Mouse (Mus musculus) heart, embryonic 14.5 days (tissue): ENCODE measurements around the gene BC034090. TPM values are rescaled to one million over a fixed set of nuclear protein-coding genes. Genes with fewer than 3 reads are reported as not detected.

Experiments used
- ATAC-seq: fragments of 200-750 bp; cut with Nextera tagmentation; 2 replicates; pipeline ENCODE4 v1.8.0; 2017; ENCODE audit warnings: low read depth, moderate TSS enrichment; ENCODE audit not compliant: insufficient number of reproducible peaks, insufficient read depth, low FRiP score
- H3K27ac ChIP-seq, 2 experiments: fragments of 200-500 bp in 1 of 2; fragments of 300-500 bp in 1 of 2; sonication (generic) in 1 of 2; replicated peaks in 1 of 2; 2 replicates each; pipeline ENCODE4 v1.5.1; 2012 to 2014; ENCODE audit warnings: low read depth in 2 of 2, low read length in 2 of 2, control low read depth in 1 of 2, mild to moderate bottlenecking in 1 of 2, mixed read lengths in 1 of 2; ENCODE audit not compliant: control insufficient read depth in 1 of 2, insufficient read depth in 1 of 2
- H3K27me3 ChIP-seq: fragments of 300-500 bp; sonication (generic); 2 replicates; pipeline ENCODE4 v1.6.1; 2014; ENCODE audit warnings: mild to moderate bottlenecking, low read length, control low read depth; ENCODE audit not compliant: control insufficient read depth, insufficient read depth
- H3K36me3 ChIP-seq: fragments of 300-500 bp; sonication (generic); 2 replicates; pipeline ENCODE4 v1.6.1; 2014; ENCODE audit warnings: mild to moderate bottlenecking, control low read depth, low read length, mixed read lengths; ENCODE audit not compliant: control insufficient read depth, insufficient read depth
- H3K4me1 ChIP-seq, 2 experiments: fragments of 200-500 bp in 1 of 2; fragments of 300-500 bp in 1 of 2; sonication (generic) in 1 of 2; 2 replicates each; pipeline ENCODE4 v1.6.1; 2012 to 2014; ENCODE audit warnings: low read length in 2 of 2, control low read depth in 1 of 2, mixed read lengths in 1 of 2; ENCODE audit not compliant: control insufficient read depth in 2 of 2, insufficient read depth in 2 of 2
- H3K4me2 ChIP-seq: fragments of 300-500 bp; sonication (generic); 2 replicates; pipeline ENCODE4 v1.6.1; 2014; ENCODE audit warnings: mild to moderate bottlenecking, low read length
- H3K4me3 ChIP-seq, 2 experiments: fragments of 200-500 bp in 1 of 2; fragments of 300-500 bp in 1 of 2; sonication (generic) in 1 of 2; 2 replicates each; pipeline ENCODE4 v1.5.1; 2012 to 2014; ENCODE audit warnings: low read length in 2 of 2, mild to moderate bottlenecking in 2 of 2, control low read depth in 1 of 2, low read depth in 1 of 2, moderate library complexity in 1 of 2; ENCODE audit not compliant: control insufficient read depth in 1 of 2, insufficient read depth in 1 of 2
- H3K9ac ChIP-seq: fragments of 300-500 bp; sonication (generic); 2 replicates; pipeline ENCODE4 v1.6.1; 2014; ENCODE audit warnings: mild to moderate bottlenecking, low read length
- H3K9me3 ChIP-seq: fragments of 300-500 bp; sonication (generic); 2 replicates; pipeline ENCODE4 v1.6.1; 2016; ENCODE audit warnings: low read length, control low read depth; ENCODE audit not compliant: control insufficient read depth
- WGBS: fragments of 180-500 bp; shearing (Covaris S2); extraction: QIAGEN DNeasy Blood & Tissue Kit; methylation state at CpG from one replicate; pipeline ENCODE4 v1.1.7; 2014; 5-methylcytosine and 5-hydroxymethylcytosine counted together
- polyA plus RNA-seq: library from polyadenylated mRNA; unstranded; fragments of >200 nt; fragmentation: Nextera tagmentation; extraction: Ambion mirVana; gene quantifications from 2 replicates; pipeline ENCODE4 v1.2.1, GENCODE M21; 2014

The BC034090 gene
- polyA plus RNA-seq, 1 experiment from 2014 or later, result 6.9 TPM

- WGBS, result 74% methylated on average over 7 of the region's 7 CpGs
- Histone ChIP-seq H3K9ac (no peak overlapping the region), H3K27ac (no peak overlapping the region), H3K9me3 (no peaks in the 10 kb centered on the region), H3K4me2 (no peak overlapping the region), H3K36me3 (peaks cover 38% of the 10 kb centered on the region), H3K27me3 (no peaks in the 10 kb centered on the region), H3K4me1 (peaks cover 28 to 42% of the 10 kb centered on the region in 2 experiments), H3K4me3 (no peak overlapping the region)
- no peak for ATAC-seq
Measured at GRCm38 (mm10) chr1:155213912-155214311, 30.3 kb downstream of the BC034090 start.

GRCm38 (mm10) chr1:155212936-155213774, 31.1 kb downstream of the BC034090 start:
- Histone ChIP-seq H3K9me3 (no peaks in the 10 kb centered on the region), H3K4me3 (no peak overlapping the region), H3K36me3 (peaks cover 36% of the 10 kb centered on the region), H3K27me3 (no peaks in the 10 kb centered on the region), H3K4me2 (peak overlapping the region; percentile 14; the same call in 1 of the 2 replicates), H3K4me1 (peaks cover 28 to 42% of the 10 kb centered on the region in 2 experiments), H3K9ac (peak overlapping the region; percentile 61; the same call in 1 of the 2 replicates), H3K27ac (peak overlapping the region; percentile 66 to 70)
- ATAC-seq, result 0 out of 2 replicates have a peak, but pooled peaks have one; percentile 11
- WGBS, result 26% methylated on average over 18 of the region's 18 CpGs

GRCm38 (mm10) chr1:155212493-155212892, 31.8 kb downstream of the BC034090 start:
- ATAC-seq, result peak; percentile 19; the same call in 1 of the 2 replicates
- H3K27ac ChIP-seq, result peak overlapping the region; percentile 52 to 70; a peak in 3 of 4 replicates
- WGBS, result 41% methylated on average over 6 of the region's 6 CpGs

GRCm38 (mm10) chr1:155212081-155212480, 32.2 kb downstream of the BC034090 start:
- H3K27me3 ChIP-seq, result no peaks in the 10 kb centered on the region
- H3K9me3 ChIP-seq, result no peaks in the 10 kb centered on the region
- H3K36me3 ChIP-seq, result peaks cover 34% of the 10 kb centered on the region
- no peak overlapping the region for H3K4me2 ChIP-seq
- ATAC-seq, result no peak
- 31% methylated on average over 4 of the region's 4 CpGs for WGBS
- peak overlapping the region; percentile 52 to 70; a peak in 3 of 4 replicates for H3K27ac ChIP-seq
- H3K4me3 ChIP-seq, result no peak overlapping the region
- peak overlapping the region; percentile 61 for H3K9ac ChIP-seq
- H3K4me1 ChIP-seq, result peaks cover 28 to 42% of the 10 kb centered on the region in 2 experiments

More at GRCm38 (mm10) chr1:155212493-155212892, 31.8 kb downstream of the BC034090 start:
- no peaks in the 10 kb centered on the region for H3K9me3 ChIP-seq
- H3K4me3 ChIP-seq, result no peak overlapping the region
- no peaks in the 10 kb centered on the region for H3K27me3 ChIP-seq
- peak overlapping the region; percentile 61 for H3K9ac ChIP-seq
- H3K36me3 ChIP-seq, result peaks cover 34% of the 10 kb centered on the region
- H3K4me2 ChIP-seq, result no peak overlapping the region
- H3K4me1 ChIP-seq, result peaks cover 28 to 42% of the 10 kb centered on the region in 2 experiments

GRCm38 (mm10) chr1:155211017-155211416, 33.2 kb downstream of the BC034090 start:
- Histone ChIP-seq H3K4me3 (no peak overlapping the region), H3K9me3 (no peaks in the 10 kb centered on the region), H3K4me1 (peaks cover 33 to 48% of the 10 kb centered on the region in 2 experiments), H3K4me2 (no peak overlapping the region), H3K9ac (no peak overlapping the region; the same call in 1 of the 2 replicates), H3K27me3 (no peaks in the 10 kb centered on the region), H3K27ac (peak overlapping the region in 1 of 2 experiments; percentile 17; a peak in 1 of 4 replicates), H3K36me3 (peaks cover 29% of the 10 kb centered on the region)
- WGBS, result 29% methylated on average over 7 of the region's 7 CpGs
- ATAC-seq, result no peak

- Histone ChIP-seq H3K27me3 (no peaks in the 10 kb centered on the region), H3K4me1 (peaks cover 41 to 53% of the 10 kb centered on the region in 2 experiments), H3K9me3 (no peaks in the 10 kb centered on the region), H3K4me2 (no peak overlapping the region), H3K27ac (no peak overlapping the region), H3K36me3 (peaks cover 28% of the 10 kb centered on the region), H3K9ac (no peak overlapping the region), H3K4me3 (no peak overlapping the region)
- no peak for ATAC-seq
- WGBS, result 74% methylated on average over 11 of the region's 11 CpGs
Measured at GRCm38 (mm10) chr1:155210011-155210763, 34.1 kb downstream of the BC034090 start.

GRCm38 (mm10) chr1:155207859-155208258, 36.4 kb downstream of the BC034090 start:
- Histone ChIP-seq H3K4me2 (no peak overlapping the region), H3K4me3 (no peak overlapping the region), H3K36me3 (peaks cover 30% of the 10 kb centered on the region), H3K9me3 (no peaks in the 10 kb centered on the region), H3K9ac (no peak overlapping the region), H3K27me3 (no peaks in the 10 kb centered on the region), H3K4me1 (peaks cover 42 to 54% of the 10 kb centered on the region in 2 experiments), H3K27ac (no peak overlapping the region)
- WGBS, result 85% methylated on average over 3 of the region's 3 CpGs
- no peak for ATAC-seq
